Mouse (Mus musculus): ENCODE measurements around the gene Abca17.

Gene Abca17

DNA sequence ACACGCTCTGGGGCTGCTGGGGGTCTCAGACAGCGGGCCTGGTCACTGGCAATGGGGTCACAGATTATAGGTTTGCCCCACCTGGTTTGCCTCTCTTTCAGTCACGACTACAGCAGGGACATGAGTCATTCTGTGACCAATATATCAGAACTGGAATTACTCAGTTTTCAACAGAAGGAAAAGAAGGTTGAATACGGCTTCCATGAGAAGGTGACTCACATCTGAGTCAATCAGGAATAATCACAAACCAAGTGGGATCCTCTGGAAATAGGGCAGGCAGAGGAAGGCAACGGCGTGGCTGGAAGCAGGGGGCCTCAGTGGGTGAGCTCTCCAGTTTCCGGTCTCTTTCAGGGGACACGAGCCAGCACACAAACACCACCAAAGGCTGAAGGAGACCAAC lies 106.8 kb downstream of the Abca17 start:
- DNase-seq (ENCODE audit: extremely low spot score, low spot score), result no peak

DNA sequence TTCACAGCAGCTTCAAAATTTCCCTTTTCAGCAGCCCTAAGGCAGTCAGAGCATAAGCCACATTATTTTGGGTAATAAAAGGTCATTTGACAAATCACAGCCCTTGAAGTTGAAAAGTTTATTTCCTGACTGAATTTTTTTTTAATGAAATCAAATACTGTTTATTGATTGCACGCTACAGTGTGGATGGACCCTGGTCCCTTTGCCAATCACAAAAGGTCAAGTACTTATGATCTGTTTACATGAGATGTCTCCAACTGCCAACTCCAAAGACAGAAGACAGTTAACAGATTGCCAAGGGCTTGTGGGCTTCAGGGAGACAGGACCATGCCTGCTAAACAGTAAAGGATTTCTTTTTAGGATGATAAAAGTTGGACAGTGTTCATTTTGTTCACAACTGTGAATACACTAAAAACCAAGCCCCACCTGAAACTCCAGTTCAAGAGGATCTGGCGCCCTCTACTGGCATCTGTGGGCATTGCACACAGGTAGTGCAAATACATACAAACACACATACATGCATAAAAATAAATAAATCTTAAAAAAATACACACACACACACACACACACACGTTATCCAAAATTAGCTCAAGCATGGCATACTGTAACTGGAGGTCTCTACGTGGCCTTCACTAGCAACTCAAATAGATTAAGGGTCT lies 107.4 kb downstream of the Abca17 start:
- DNase-seq (ENCODE audit: extremely low spot score, low spot score), result no peak

DNA sequence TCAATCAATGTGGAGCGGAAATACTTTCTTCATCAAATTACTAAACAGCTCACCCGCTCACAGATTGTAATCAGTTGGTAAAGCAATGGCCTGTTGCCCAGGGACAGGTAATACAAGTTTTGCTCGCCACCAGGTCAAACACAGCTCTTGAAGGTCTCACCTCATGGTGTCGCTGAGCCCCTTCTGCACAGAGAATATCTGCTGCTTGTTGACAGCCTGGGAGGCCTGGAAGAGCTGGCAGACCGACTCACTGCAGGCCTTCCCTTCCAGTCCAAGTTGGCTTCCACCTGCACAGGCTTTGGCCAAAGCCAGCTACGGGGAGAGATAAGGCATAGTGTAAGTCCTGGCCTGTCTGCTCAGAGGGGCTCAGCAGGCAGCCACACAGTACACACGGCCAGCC lies 113.9 kb downstream of the Abca17 start:
- no peak for DNase-seq (ENCODE audit: extremely low spot score, low spot score)

DNA sequence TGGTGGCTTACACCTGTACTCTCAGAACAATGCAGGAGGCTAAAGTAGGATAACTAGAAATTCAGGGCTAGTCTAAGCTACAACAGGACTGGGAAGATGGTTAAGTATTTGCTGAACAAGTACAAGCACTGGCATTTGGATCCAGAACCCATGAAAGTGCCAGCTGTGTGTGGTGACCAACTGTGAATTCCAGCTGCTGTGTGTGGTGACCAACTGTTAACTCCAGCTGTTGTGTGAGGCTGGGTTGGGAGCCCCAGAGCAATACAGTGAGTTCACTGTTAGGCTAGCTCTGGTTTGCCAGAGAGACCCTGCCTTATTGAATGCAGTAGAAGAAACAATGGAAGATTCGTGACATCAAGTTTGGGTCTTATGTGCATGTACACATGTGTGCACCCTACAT lies 114.4 kb downstream of the Abca17 start:
- no peak for DNase-seq (ENCODE audit: extremely low spot score, low spot score)

DNA sequence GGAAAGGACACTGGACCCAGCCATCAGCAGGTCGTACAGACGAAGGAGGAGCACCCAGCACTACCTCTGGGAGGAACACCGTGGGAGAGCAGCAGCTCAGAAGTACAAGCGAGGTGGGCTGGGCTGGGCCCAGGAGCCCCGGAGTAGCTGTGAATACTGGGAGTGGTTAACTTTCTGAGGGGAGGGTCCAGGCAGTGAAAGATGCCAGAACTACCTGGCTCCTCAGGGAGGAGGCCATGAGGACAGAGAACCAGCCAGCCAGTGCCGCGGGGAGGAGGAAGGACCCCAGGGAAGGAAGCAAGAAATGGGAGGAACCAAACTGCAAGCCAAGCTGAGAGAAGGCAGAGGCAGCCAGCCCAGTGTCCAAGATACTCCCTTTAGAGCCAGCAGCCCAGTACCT lies 122.9 kb downstream of the Abca17 start:
- no peak for DNase-seq (ENCODE audit: extremely low spot score, low spot score)

DNA sequence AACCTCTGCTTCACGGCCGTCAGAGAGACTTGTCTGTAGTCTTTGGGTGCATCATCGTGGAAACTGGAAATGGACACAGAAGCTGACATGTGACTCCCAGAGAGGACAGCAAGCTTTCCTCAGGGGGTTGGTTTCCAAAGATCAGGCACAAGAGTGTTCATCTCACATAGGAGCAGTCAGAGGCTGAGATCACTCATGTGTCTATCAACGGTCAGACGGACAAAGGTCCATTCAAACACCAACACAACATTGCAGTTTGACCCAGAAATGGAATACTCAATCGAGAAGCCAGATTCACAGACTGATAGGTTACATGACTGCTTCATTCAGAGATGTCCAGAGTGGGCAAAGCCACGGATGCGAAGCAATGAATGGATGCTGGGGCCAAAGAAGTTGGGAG lies 124.1 kb downstream of the Abca17 start:
- no peak for DNase-seq (ENCODE audit: extremely low spot score, low spot score)

DNA sequence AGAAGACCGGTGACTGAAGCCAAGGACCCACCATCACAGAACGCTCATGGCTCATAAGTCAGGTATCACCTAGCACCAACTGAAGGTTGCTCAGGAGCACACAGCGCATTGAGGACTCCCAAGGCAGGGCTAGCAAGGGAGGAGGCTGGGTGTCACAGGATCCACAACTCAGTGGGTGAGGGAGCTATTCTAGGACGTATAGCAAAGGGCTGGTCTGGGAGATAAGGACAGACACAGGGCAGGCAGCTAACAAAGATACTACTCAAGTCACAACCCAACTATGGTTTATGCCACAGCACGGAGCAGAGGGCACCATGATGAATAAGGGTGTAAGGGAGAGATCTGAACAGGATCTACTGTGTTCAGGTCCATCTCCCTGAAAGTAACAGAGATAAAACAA lies 125.0 kb downstream of the Abca17 start:
- no peak for DNase-seq (ENCODE audit: extremely low spot score, low spot score)

DNA sequence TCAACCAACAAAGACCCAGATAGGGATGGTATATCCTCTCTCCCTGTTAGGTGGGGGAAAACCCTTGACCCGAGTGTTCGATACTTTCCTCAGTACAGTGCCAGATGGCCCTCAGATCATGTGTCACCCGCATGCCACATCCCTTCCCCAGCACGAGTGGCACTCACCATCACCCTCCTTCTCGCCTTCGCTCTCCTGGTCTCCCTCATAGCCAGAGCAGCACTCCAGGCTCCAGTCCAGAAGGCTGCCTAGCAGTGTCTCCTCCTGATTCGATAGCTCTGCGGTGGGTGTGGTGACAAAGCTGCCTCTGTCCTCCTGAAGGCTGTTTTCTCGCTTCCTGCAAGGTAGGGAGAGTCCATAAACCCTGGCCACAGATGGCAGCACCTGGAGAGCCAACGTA lies 126.1 kb downstream of the Abca17 start:
- no peak for DNase-seq (ENCODE audit: extremely low spot score, low spot score)

DNA sequence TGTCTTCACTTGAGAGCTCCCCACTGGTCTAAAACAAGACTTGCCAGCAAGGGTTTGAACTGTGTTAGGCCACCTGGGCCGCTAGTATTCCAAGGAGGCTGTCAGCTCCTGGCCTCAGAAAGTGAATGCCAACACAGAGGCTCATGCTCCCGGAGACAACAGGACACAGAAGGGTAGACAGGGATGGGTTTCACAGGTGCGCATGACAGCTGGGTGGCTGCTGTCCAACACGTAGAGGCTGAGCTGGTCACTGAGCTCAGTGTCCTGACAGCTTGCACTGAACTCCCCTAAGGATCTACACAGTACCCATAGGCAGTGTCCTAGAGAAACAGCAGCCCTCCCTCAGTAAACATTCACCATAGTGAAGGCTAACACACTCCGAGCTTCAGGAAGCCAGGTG lies 127.4 kb downstream of the Abca17 start:
- DNase-seq (ENCODE audit: extremely low spot score, low spot score), result no peak

DNA sequence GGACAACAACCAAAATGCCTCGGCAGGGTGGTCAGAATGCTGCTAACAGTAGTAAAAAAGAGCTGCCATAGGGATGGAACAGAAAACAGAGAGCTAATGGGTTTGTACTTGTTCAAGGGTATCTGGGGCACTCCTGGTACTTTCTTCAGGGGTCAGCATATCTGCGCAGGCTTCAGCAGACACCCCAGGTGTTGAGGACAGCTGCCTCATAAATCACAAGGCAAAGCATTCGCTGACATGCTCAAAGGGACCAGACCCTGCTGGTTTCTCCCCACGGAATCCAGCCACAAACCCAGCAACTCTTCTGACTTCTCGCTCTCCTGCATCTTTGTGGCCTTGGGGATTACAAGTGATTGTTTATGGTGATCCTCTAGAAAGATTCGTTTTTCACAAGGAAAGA lies 128.2 kb downstream of the Abca17 start:
- DNase-seq (ENCODE audit: extremely low spot score, low spot score), result peak; percentile 22

DNA sequence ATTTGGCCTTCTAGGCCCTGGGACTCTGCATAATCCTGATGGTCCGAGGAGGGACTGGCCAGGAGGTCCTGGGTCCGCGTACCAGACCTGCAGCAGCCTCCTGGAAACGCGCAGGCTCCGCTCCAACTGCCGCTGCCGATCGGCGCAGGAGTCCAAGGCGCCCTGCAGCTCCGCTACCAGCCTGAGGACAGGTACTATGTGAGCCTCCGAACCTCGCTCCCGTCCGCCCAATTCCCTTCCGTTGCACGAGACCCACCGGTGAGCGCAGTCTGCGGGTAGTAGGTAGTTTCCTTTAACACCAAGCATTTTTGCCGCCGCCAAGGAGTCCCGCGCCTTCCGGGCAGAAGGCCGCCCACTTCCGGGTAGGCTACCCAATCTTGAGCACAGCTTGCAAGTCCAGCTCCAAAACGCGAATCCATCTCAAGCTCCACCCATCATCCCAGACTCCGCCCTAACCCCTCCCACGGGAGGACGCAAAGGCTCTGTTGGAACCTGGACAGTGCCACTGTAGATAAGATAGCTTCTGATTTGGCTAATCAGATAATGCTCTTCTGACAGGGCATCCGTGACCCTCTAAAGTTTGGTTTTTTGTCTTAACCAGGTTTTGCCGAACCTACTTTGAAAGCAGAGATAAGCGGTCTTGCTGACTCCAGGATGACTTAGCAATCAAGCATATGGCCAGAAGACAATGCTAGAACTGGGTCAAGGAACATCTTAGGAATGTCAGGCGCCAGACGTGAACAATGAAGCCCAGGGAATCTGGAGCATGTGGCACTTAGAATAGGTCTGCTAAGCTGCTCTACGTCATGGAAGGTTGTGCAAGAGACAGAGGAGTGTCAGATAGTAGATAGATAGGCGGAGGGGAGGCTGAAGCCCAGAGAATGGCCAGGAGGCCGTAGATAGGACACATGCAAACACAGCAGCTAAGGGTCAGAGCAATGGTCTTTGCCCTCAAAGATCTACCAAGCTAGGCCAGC lies 130.1 kb downstream of the Abca17 start, which contains the start of gene Tedc2:
Gene Tedc2, minus strand, starts transcription at position 417 of the 977 bp plus-strand sequence.
- DNase-seq (ENCODE audit: extremely low spot score, low spot score), result peak; percentile 88

DNA sequence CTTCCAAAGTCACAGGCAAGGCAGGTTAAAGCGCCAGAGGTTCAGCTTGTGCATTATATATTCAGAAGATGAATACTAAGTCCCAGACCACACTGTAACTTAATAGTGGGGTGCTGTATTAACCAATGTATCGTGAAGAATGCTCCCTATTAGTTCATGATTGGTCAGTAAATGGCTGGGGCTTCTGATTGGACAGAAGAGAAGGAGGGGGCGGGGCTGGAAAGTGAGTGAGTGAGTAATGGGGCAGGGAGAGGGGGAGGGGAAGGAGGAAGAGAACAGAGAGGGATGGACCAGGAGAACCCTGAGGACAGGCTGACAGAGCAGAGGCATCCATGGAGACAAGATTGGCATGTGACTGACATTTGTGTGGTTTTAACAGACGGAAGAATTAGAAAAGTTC lies 134.0 kb downstream of the Abca17 start:
- no peak for DNase-seq (ENCODE audit: extremely low spot score, low spot score)

Data from neural tube, embryonic 10.5 days (tissue).